Mouse (Mus musculus) kidney, embryonic 16.5 days (tissue): ENCODE measurements around the gene Mto1. TPM values are rescaled to one million over a fixed set of nuclear protein-coding genes. Genes with fewer than 3 reads are reported as not detected.
A peak's percentile ranks its signal among the peaks of the same experiment; 100 is the strongest.
"Not testable (repeated sequence)": the region's sequence is repeated elsewhere in the genome, so short reads cannot be mapped to it uniquely, and the experiment has no call there.

Experiments used
- ATAC-seq: fragments of 200-750 bp; cut with Nextera tagmentation; 2 replicates; pipeline ENCODE4 v1.8.0; 2017; ENCODE audit warnings: moderate TSS enrichment; ENCODE audit not compliant: low FRiP score, low TSS enrichment
- H3K27ac ChIP-seq: fragments of 300-500 bp; sonication (generic); 2 replicates; pipeline ENCODE4 v1.5.1; 2014; ENCODE audit warnings: low read length
- H3K27me3 ChIP-seq: fragments of 300-500 bp; sonication (generic); 2 replicates; pipeline ENCODE4 v1.6.1; 2014; ENCODE audit warnings: low read length, control low read depth, mixed read lengths; ENCODE audit not compliant: insufficient read depth
- H3K36me3 ChIP-seq: fragments of 300-500 bp; sonication (generic); 2 replicates; pipeline ENCODE4 v1.6.1; 2014; ENCODE audit warnings: low read length, control low read depth, mixed read lengths; ENCODE audit not compliant: insufficient read depth
- H3K4me1 ChIP-seq: fragments of 300-500 bp; sonication (generic); 2 replicates; pipeline ENCODE4 v1.6.1; 2014; ENCODE audit warnings: low read length, control low read depth, mixed read lengths; ENCODE audit not compliant: insufficient read depth
- H3K4me2 ChIP-seq: fragments of 300-500 bp; sonication (generic); replicated peaks from 2 replicates; pipeline ENCODE4 v1.6.1; 2014; ENCODE audit warnings: low read depth, low read length
- H3K4me3 ChIP-seq: fragments of 300-500 bp; sonication (generic); 2 replicates; pipeline ENCODE4 v1.5.1; 2014; ENCODE audit warnings: mild to moderate bottlenecking, low read length
- H3K9ac ChIP-seq: fragments of 300-500 bp; sonication (generic); replicated peaks from 2 replicates; pipeline ENCODE4 v1.6.1; 2014; ENCODE audit warnings: low read length
- H3K9me3 ChIP-seq: fragments of 300-500 bp; sonication (generic); 2 replicates; pipeline ENCODE4 v1.6.1; 2016; ENCODE audit warnings: low read length, control low read depth
- WGBS: fragments of 180-500 bp; shearing (Covaris S2); extraction: QIAGEN DNeasy Blood & Tissue Kit; methylation state at CpG from one replicate; pipeline ENCODE4 v1.1.7; 2014; 5-methylcytosine and 5-hydroxymethylcytosine counted together
- polyA plus RNA-seq: library from polyadenylated mRNA; unstranded; fragments of >200 nt; fragmentation: Nextera tagmentation; extraction: Ambion mirVana; gene quantifications from 2 replicates; pipeline ENCODE4 v1.2.1, GENCODE M21; 2015

The Mto1 gene
- polyA plus RNA-seq, 1 experiment from 2014 or later: 27.9 TPM

DNA sequence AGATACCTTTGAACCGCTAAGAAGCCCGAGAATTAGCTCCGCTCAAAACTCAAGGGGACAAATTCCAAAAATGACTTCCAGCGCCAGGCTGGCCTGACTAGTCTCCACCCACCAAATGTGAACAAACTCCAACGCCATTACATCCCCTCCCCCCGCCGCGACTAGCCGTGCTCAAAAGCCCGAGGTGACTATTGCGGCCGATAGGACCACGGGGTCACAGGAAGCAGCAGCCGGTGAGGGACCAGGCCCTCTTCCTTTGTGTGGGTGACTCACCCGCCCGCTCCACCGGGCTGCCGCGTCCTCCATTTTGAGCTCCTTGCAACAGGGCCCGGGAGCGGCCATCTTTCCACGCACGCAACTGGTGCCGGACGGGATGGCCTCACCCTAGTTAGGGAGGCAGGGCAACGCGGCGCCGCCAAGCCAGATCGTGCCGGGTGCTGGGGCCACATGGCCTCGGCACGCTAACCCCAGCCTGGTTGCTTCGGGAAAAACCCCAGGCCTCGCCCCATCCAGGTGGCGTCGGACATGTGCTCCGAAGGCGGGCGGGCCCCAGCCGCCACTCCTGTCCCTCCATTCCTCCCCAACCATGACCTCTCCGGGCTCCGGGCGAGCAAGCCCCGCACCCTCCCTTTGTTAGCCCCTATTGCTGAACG lies 32.8 kb downstream of the Mto1 start:
- no peaks in the 10 kb centered on the region for H3K27me3 ChIP-seq
- ATAC-seq: peak; percentile 11
- under 1% methylated on average over 46 of the region's 46 CpGs for WGBS
- no peaks in the 10 kb centered on the region for H3K9me3 ChIP-seq
- peak overlapping the region; percentile 100 for H3K4me3 ChIP-seq
- H3K36me3 ChIP-seq: peaks cover 37% of the 10 kb centered on the region
- peak overlapping the region; percentile 100 for H3K27ac ChIP-seq
- H3K4me2 ChIP-seq: peak overlapping the region; percentile 64
- H3K9ac ChIP-seq: peak overlapping the region; percentile 99
- peaks cover 22% of the 10 kb centered on the region for H3K4me1 ChIP-seq

GRCm38 (mm10) chr9:78481423-78482331 lies 33.7 kb downstream of the Mto1 start:
- Histone ChIP-seq H3K4me1 (peaks cover 22% of the 10 kb centered on the region), H3K9me3 (no peaks in the 10 kb centered on the region), H3K27ac (peak overlapping the region; percentile 100), H3K4me2 (peak overlapping the region; percentile 64), H3K9ac (peak overlapping the region; percentile 99), H3K27me3 (no peaks in the 10 kb centered on the region), H3K36me3 (peaks cover 31% of the 10 kb centered on the region), H3K4me3 (peak overlapping the region; percentile 100)
- WGBS: under 1% methylated on average over 70 of the region's 77 CpGs
- ATAC-seq: peak; percentile 99

GRCm38 (mm10) chr9:78482386-78482785 lies 34.4 kb downstream of the Mto1 start:
- peak overlapping the region; percentile 91 for H3K9ac ChIP-seq
- no peaks in the 10 kb centered on the region for H3K9me3 ChIP-seq
- peak overlapping the region; percentile 100 for H3K27ac ChIP-seq
- ATAC-seq: no peak
- no peaks in the 10 kb centered on the region for H3K27me3 ChIP-seq
- H3K4me3 ChIP-seq: peak overlapping the region; percentile 72
- peak overlapping the region; percentile 60 for H3K4me2 ChIP-seq
- WGBS: 12% methylated on average over 3 of the region's 3 CpGs
- peaks cover 24% of the 10 kb centered on the region for H3K36me3 ChIP-seq
- H3K4me1 ChIP-seq: peaks cover 22% of the 10 kb centered on the region

- Histone ChIP-seq H3K4me3 (no peak overlapping the region), H3K9ac (no peak overlapping the region), H3K27ac (no peak overlapping the region), H3K36me3 (peaks cover 4% of the 10 kb centered on the region; the same call in 1 of the 2 replicates), H3K9me3 (no peaks in the 10 kb centered on the region), H3K4me2 (no peak overlapping the region), H3K27me3 (no peaks in the 10 kb centered on the region), H3K4me1 (peaks cover 6% of the 10 kb centered on the region; the same call in 1 of the 2 replicates)
- ATAC-seq: no peak
- 73% methylated on average over 3 of the region's 3 CpGs for WGBS
Measured at GRCm38 (mm10) chr9:78484660-78485059, 36.7 kb downstream of the Mto1 start.

DNA sequence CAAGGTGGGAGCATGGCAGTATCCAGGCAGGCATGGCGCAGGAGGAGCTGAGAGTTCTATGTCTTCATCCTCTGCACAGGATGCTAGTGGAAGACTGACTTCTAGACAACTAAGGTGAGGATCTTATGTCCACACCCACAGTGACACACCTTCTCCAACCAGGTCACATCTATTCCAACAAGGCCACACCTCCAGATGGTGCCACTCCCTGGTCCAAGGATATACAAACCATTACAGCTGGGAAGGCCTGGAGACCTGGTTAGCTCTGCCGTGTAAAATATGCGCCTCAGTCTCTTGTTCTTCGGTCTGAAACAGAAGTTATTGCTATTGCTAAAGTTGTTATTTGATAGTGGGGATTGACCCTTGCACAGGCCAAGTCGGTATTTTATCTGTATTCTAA lies 40.0 kb downstream of the Mto1 start:
- H3K9me3 ChIP-seq, H3K9ac ChIP-seq: not testable (repeated sequence)
- WGBS: 86% methylated on average over 5 of the region's 5 CpGs

DNA sequence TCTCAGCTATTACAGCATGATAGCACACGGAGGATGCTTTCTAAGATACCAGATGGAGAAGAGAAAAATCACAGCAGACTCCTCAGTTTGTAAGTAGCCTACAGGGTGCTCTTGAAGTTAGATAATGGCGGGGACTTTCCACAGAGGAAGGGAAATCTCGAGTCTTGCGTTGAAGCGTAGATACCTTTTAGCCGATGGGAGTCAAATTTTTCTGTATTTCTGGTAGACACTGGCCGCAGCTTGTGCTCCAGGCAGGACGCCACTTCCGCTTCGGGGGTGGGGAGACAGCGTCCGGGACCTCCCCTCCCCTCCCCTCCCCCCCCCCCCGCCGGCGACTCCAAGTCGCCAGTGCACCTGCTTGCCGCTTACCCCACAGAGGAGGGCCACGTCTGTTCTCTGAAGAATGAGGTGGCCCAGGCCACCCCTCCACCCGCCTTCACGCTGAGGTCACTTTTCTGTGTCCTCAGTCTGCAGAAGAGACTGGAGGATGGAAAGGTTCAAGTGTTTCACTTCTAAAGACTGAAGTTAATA lies 40.9 kb downstream of the Mto1 start, which contains the start of gene Eef1a1:
Eef1a1 (minus strand) TSS at position 262 of the 531 bp plus-strand sequence.
- Histone ChIP-seq H3K9ac (peak within 1 kb of the TSS; percentile 79), H3K4me3 (peak within 1 kb of the TSS; percentile 54), H3K4me1 (no peaks in the 10 kb centered on the region), H3K27me3 (no peaks in the 10 kb centered on the region), H3K36me3 (no peaks in the 10 kb centered on the region), H3K4me2 (peak within 1 kb of the TSS; percentile 72), H3K27ac (peak within 1 kb of the TSS; percentile 73), H3K9me3 (no peaks in the 10 kb centered on the region)
- WGBS: under 1% methylated on average over 17 of the region's 20 CpGs
- peak; percentile 78 for ATAC-seq

More for the DNA sequence above, 40.0 kb downstream of the Mto1 start:
- H3K4me3 ChIP-seq, H3K4me2 ChIP-seq, H3K4me1 ChIP-seq, H3K27me3 ChIP-seq, H3K27ac ChIP-seq, ATAC-seq, H3K36me3 ChIP-seq: not testable (repeated sequence)

DNA sequence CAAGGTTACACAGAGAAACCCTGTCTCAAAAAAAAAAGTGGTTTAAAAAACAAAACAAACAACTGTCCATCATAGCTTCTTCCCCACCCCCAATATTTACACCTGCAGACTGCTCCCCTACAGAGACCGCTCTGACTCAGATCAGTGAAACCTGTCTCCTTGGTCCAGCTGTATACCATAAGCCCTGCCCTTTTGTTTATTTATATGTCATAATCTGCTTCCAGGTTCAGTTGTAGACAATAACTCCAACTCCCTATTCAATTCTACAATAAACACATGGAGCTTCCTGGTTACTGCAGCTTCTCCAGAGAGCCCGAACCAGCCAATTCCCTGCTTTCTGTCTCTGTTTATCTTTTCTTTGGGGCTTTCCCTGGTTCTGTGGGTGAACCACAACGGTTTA lies 43.2 kb downstream of the Mto1 start:
- no peak for ATAC-seq

DNA sequence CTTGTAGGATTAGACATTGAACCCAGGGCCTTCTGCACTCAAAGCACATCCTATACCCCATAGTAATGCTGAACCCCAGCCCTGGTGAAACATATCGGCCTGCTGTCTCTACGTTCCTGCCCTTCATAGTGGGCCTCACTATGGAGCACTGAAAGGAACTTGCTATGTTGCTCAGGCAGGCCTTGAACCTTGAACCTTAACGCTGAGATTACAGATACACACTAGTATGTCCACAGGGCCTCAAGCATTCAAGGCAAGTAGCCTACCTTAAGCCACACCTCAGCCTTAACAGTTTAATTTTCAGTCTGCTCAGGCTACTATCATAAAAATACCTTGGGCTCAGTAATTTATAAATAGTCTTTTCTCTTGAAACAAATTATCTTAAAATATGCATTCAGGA lies 44.2 kb downstream of the Mto1 start:
- H3K27ac ChIP-seq: no peak overlapping the region
- H3K9me3 ChIP-seq: no peaks in the 10 kb centered on the region
- 85% methylated on average over 3 of the region's 3 CpGs for WGBS
- H3K4me1 ChIP-seq: no peaks in the 10 kb centered on the region
- H3K4me3 ChIP-seq: no peak overlapping the region
- H3K27me3 ChIP-seq: no peaks in the 10 kb centered on the region
- no peak overlapping the region for H3K4me2 ChIP-seq
- H3K36me3 ChIP-seq: no peaks in the 10 kb centered on the region
- H3K9ac ChIP-seq: no peak overlapping the region
- no peak for ATAC-seq

More for the DNA sequence above, 43.2 kb downstream of the Mto1 start:
- H3K9ac ChIP-seq: no peak overlapping the region
- no peaks in the 10 kb centered on the region for H3K36me3 ChIP-seq
- H3K4me1 ChIP-seq: no peaks in the 10 kb centered on the region
- H3K4me3 ChIP-seq: no peak overlapping the region
- WGBS: 80% methylated on average over 3 of the region's 3 CpGs
- H3K9me3 ChIP-seq: no peaks in the 10 kb centered on the region
- no peak overlapping the region for H3K27ac ChIP-seq
- no peaks in the 10 kb centered on the region for H3K27me3 ChIP-seq
- H3K4me2 ChIP-seq: no peak overlapping the region

DNA sequence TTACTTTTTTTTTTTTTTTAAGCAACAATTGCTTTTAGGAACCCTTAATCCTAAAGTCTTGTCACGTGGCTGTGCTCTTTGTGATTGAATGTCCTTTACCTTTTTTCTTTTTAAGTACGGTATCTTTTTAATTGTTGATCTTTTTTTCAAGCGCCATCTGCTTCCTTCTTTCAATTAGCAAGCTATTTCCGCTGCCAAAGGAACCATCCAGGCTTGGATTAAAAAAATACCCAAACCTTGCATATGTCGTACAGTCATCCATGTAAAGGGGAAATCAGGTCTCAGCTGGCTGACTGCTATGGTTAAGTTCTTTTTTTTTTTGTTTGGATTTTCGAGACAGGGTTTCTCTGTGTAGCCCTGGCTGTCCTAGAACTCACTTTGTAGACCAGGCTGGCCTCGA lies 45.2 kb downstream of the Mto1 start:
- Histone ChIP-seq H3K9ac (no peak overlapping the region), H3K36me3 (no peaks in the 10 kb centered on the region), H3K4me3 (no peak overlapping the region), H3K27me3 (no peaks in the 10 kb centered on the region), H3K27ac (no peak overlapping the region), H3K4me2 (no peak overlapping the region), H3K4me1 (no peaks in the 10 kb centered on the region), H3K9me3 (no peaks in the 10 kb centered on the region)
- WGBS: 81% methylated on average over 7 of the region's 7 CpGs
- ATAC-seq: no peak
